Mouse (Mus musculus) limb, embryonic 14.5 days (tissue): ENCODE measurements around the gene Ano4. TPM values are rescaled to one million over a fixed set of nuclear protein-coding genes. Genes with fewer than 3 reads are reported as not detected.

Experiments used
- ATAC-seq: fragments of 200-750 bp; cut with Nextera tagmentation; 2 replicates; pipeline ENCODE4 v1.8.0; 2017; ENCODE audit warnings: low read depth, moderate number of reproducible peaks, moderate TSS enrichment; ENCODE audit not compliant: low FRiP score
- DNase-seq: peaks from one replicate; pipeline ENCODE4 v3.0.0-alpha.2; 2015; ENCODE audit warnings: low spot score
- H3K27ac ChIP-seq: fragments of 300-500 bp; sonication (generic); replicated peaks from 2 replicates; pipeline ENCODE4 v1.5.1; 2014; ENCODE audit warnings: low read depth, mild to moderate bottlenecking, low read length, moderate library complexity, mixed read lengths
- H3K27me3 ChIP-seq: fragments of 300-500 bp; sonication (generic); 2 replicates; pipeline ENCODE4 v1.6.1; 2014; ENCODE audit warnings: low read length, mixed read lengths; ENCODE audit not compliant: control insufficient read depth, insufficient read depth
- H3K36me3 ChIP-seq: fragments of 300-500 bp; sonication (generic); 2 replicates; pipeline ENCODE4 v1.6.1; 2014; ENCODE audit warnings: mild to moderate bottlenecking, low read length, moderate library complexity, mixed read lengths; ENCODE audit not compliant: control insufficient read depth, insufficient read depth
- H3K4me1 ChIP-seq: fragments of 300-500 bp; sonication (generic); 2 replicates; pipeline ENCODE4 v1.6.1; 2014; ENCODE audit warnings: antibody characterized with exemption, low read length, mixed read lengths; ENCODE audit not compliant: control insufficient read depth, insufficient read depth
- H3K4me2 ChIP-seq: fragments of 300-500 bp; sonication (generic); replicated peaks from 2 replicates; pipeline ENCODE4 v1.6.1; 2014; ENCODE audit warnings: low read depth, mild to moderate bottlenecking, low read length, moderate library complexity; ENCODE audit not compliant: severe bottlenecking
- H3K4me3 ChIP-seq: fragments of 300-500 bp; sonication (generic); replicated peaks from 2 replicates; pipeline ENCODE4 v1.5.1; 2014; ENCODE audit warnings: low read length
- H3K9ac ChIP-seq: fragments of 300-500 bp; sonication (generic); 2 replicates; pipeline ENCODE4 v1.6.1; 2014; ENCODE audit warnings: mild to moderate bottlenecking, low read depth, low read length, moderate library complexity; ENCODE audit not compliant: severe bottlenecking
- H3K9me3 ChIP-seq: fragments of 300-500 bp; sonication (generic); 2 replicates; pipeline ENCODE4 v1.6.1; 2016; ENCODE audit warnings: low read length; ENCODE audit not compliant: control insufficient read depth
- POLR2A ChIP-seq: fragments of 200-500 bp; IDR thresholded peaks from 2 replicates; pipeline ENCODE4 v1.8.0; 2012; ENCODE audit warnings: inconsistent platforms, mild to moderate bottlenecking, moderate library complexity, borderline replicate concordance; ENCODE audit not compliant: insufficient read depth, insufficient read length; ENCODE audit errors: extremely low read depth
- WGBS: fragments of 180-500 bp; shearing (Covaris S2); extraction: QIAGEN DNeasy Blood & Tissue Kit; methylation state at CpG from one replicate; pipeline ENCODE4 v1.1.7; 2014; 5-methylcytosine and 5-hydroxymethylcytosine counted together
- polyA plus RNA-seq, 2 experiments: library from polyadenylated mRNA; depleted of rRNA in 1 of 2; stranded (reverse) in 1 of 2; unstranded in 1 of 2; fragments of >200 nt; fragmentation: Nextera tagmentation in 1 of 2; extraction: Ambion mirVana in 1 of 2; gene quantifications; 2 replicates each; pipeline versions ENCODE4 v1.2.1 to v1.2.3; 2012 to 2014

The Ano4 gene
- polyA plus RNA-seq, 2 experiments, result 0.50 to 1.0 TPM

DNA sequence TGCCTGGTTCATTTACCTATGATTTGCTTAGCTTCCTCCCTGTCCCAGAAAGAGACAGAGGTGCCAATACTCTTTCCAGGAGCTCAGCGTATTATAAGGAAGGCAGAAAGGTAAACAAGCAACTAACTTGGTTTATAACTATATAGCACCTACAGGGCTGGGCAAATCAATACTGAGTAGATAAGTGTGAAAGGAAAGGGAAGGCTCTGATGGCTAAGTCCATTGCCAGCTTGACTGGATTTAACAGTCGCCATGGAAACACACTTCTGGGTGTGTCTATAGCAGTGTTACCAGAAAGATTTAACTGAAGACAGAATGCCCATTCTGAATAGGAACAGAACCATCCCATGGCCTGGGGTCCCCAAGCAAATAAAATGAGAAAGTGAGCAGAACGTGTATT lies 149.5 kb downstream of the Ano4 start:
- DNase-seq (no peak), ATAC-seq (no peak)
- Histone ChIP-seq H3K4me3 (no peak overlapping the region), H3K9me3 (no peaks in the 10 kb centered on the region), H3K27me3 (no peaks in the 10 kb centered on the region), H3K4me2 (no peak overlapping the region), H3K36me3 (no peaks in the 10 kb centered on the region), H3K27ac (no peak overlapping the region), H3K9ac (no peak overlapping the region), H3K4me1 (no peaks in the 10 kb centered on the region)
- 81% methylated on average over 3 of the region's 3 CpGs for WGBS
- TF ChIP-seq POLR2A, result no peak

DNA sequence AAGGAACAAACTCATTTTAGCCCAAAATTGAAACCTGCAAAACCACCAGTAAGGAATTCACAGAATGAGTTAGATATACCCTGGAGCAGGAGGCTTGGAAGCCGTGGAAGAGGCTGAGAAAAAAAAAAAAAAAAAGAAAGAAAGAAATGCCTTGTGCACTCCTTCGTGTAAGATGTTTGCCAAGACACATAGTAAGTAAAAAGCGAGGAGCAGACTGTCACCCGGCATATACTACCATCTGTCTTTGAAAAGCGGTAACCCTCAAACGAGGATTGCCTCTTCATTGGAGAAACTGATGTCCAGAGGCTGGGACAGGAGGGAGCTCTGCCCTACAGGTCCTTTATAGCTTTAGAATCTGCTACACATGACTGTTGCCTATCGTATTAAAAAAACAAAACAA lies 150.1 kb downstream of the Ano4 start:
- no peak for ATAC-seq

DNA sequence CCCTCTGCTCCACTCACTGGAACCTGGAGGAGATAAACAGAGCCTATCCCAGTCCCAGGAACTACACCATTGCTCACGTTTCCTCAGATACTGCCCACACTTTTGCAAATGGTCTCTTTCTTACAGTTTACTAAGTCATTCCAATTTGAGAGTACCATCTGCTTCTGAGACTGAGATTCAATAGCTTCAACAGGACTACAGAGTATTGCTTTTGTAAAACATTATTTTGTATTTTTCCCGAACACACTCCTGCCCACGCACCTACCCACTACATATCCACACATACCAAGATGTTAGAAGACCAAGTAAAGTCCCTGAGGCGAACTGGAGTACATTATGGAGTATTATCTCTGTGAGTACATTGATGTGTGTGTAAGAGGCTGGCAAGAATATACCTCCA lies 166.6 kb downstream of the Ano4 start:
- TF ChIP-seq POLR2A, result no peak
- no peak overlapping the region for H3K4me2 ChIP-seq
- no peak overlapping the region for H3K9ac ChIP-seq
- H3K27me3 ChIP-seq, result no peaks in the 10 kb centered on the region
- no peak overlapping the region for H3K27ac ChIP-seq
- WGBS, result 81% methylated on average over 4 of the region's 4 CpGs
- H3K36me3 ChIP-seq, result no peaks in the 10 kb centered on the region
- no peak overlapping the region for H3K4me3 ChIP-seq
- no peaks in the 10 kb centered on the region for H3K9me3 ChIP-seq
- H3K4me1 ChIP-seq, result no peaks in the 10 kb centered on the region
- ATAC-seq (no peak), DNase-seq (no peak)

More for the DNA sequence above, 150.1 kb downstream of the Ano4 start:
- DNase-seq, result no peak
- WGBS, result 76% methylated on average over 7 of the region's 7 CpGs
- Histone ChIP-seq H3K4me1 (no peaks in the 10 kb centered on the region), H3K9ac (no peak overlapping the region), H3K36me3 (no peaks in the 10 kb centered on the region), H3K27me3 (no peaks in the 10 kb centered on the region), H3K4me3 (no peak overlapping the region), H3K4me2 (no peak overlapping the region), H3K9me3 (no peaks in the 10 kb centered on the region), H3K27ac (no peak overlapping the region)
- TF ChIP-seq POLR2A, result no peak

DNA sequence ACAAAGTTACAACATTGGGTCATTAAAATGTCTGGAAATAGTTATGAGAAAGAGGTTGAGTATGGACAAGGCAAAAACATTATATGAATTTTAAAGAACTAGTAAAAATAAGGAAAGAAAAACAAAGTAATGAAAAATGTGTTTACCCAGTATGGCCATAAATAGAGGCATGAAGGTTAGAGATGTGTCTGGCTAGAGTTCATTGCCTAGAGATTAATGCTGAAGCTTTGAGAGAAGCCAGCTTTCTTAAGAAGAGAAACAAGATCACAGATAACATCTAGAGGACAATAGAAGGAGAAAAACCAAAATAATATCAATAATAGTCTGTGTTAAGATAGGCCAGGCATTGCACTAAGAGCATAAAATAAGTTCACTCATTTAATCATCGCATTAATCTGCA lies 180.0 kb downstream of the Ano4 start:
- Histone ChIP-seq H3K27me3 (no peaks in the 10 kb centered on the region), H3K36me3 (no peaks in the 10 kb centered on the region)

DNA sequence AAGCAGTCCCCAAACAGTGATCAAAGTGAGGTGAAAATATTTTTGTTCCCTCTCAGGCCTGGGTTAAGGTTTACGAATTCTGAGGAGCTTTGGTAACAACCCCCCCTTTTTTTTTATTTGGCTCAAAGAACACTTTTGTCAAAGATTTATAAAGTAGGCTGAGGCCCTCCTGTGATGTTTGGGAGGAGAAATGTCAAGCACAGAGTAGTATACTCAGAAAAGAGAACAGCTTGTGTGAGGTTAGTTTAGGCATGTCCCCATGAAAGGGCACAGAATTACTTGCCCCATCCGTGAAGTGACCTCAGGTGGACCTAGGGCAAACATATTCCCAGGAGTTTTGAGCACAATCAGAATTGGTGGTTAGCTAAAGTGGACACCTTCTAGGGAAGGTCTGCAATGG lies 189.1 kb downstream of the Ano4 start:
- no peak overlapping the region for H3K9ac ChIP-seq
- DNase-seq (no peak), ATAC-seq (no peak)
- H3K4me3 ChIP-seq, result no peak overlapping the region
- H3K4me2 ChIP-seq, result no peak overlapping the region
- no peaks in the 10 kb centered on the region for H3K9me3 ChIP-seq
- H3K4me1 ChIP-seq, result no peaks in the 10 kb centered on the region
- no peak overlapping the region for H3K27ac ChIP-seq
- 52% methylated on average over 2 of the region's 2 CpGs for WGBS
- H3K36me3 ChIP-seq, result no peaks in the 10 kb centered on the region
- H3K27me3 ChIP-seq, result no peaks in the 10 kb centered on the region
- no peak for TF ChIP-seq POLR2A

More for the DNA sequence above, 180.0 kb downstream of the Ano4 start:
- Histone ChIP-seq H3K27ac (no peak overlapping the region), H3K9ac (no peak overlapping the region), H3K4me3 (no peak overlapping the region), H3K9me3 (no peaks in the 10 kb centered on the region), H3K4me1 (no peaks in the 10 kb centered on the region), H3K4me2 (no peak overlapping the region)
- DNase-seq (no peak), ATAC-seq (no peak)
- no peak for TF ChIP-seq POLR2A
- 93% methylated on average over 1 of the region's 1 CpGs for WGBS
